Mouse (Mus musculus) naive thymus-derived CD4-positive, alpha-beta T cell, adult 2 months (primary cell): ENCODE measurements around the gene Ibsp.

Experiments
- DNase-seq: peaks from one replicate; pipeline ENCODE4 v3.0.0-alpha.2; 2011; ENCODE audit warnings: low read depth

Ibsp gene

GRCm38 (mm10) chr5:104342881-104343280 is 43.9 kb downstream of the Ibsp start:
- no peak for DNase-seq

- DNase-seq, result no peak
Measured at GRCm38 (mm10) chr5:104344526-104345240, 45.7 kb downstream of the Ibsp start.

GRCm38 (mm10) chr5:104345241-104345630 is 46.3 kb downstream of the Ibsp start:
- no peak for DNase-seq

GRCm38 (mm10) chr5:104351041-104351440 is 52.1 kb downstream of the Ibsp start:
- DNase-seq, result no peak

GRCm38 (mm10) chr5:104351874-104352273 is 52.9 kb downstream of the Ibsp start:
- no peak for DNase-seq

GRCm38 (mm10) chr5:104357575-104357974 is 58.6 kb downstream of the Ibsp start:
- no peak for DNase-seq

GRCm38 (mm10) chr5:104358592-104358991 is 59.6 kb downstream of the Ibsp start:
- no peak for DNase-seq

- no peak for DNase-seq
Measured at GRCm38 (mm10) chr5:104359257-104359656, 60.3 kb downstream of the Ibsp start.
